Mouse (Mus musculus) small intestine, adult 2 months (tissue): ENCODE data around the gene Tex36. TPM values are rescaled to one million over a fixed set of nuclear protein-coding genes. Genes with fewer than 3 reads are reported as not detected.

ENCODE experiments used
- H3K27ac ChIP-seq: fragments of 200-500 bp; 2 replicates; pipeline ENCODE4 v1.5.1; 2012; ENCODE audit warnings: low read depth, low read length, control low read depth, inconsistent platforms; ENCODE audit not compliant: insufficient read depth
- H3K27me3 ChIP-seq: fragments of 200-500 bp; 2 replicates; pipeline ENCODE4 v1.6.1; 2012; ENCODE audit warnings: mild to moderate bottlenecking, moderate library complexity, low read length, inconsistent platforms; ENCODE audit not compliant: control insufficient read depth, insufficient read depth
- H3K36me3 ChIP-seq: fragments of 200-500 bp; 2 replicates; pipeline ENCODE4 v1.6.1; 2012; ENCODE audit warnings: mild to moderate bottlenecking, low read length, control low read depth, inconsistent platforms; ENCODE audit not compliant: control insufficient read depth, insufficient read depth
- H3K4me1 ChIP-seq: fragments of 200-500 bp; 2 replicates; pipeline ENCODE4 v1.6.1; 2012; ENCODE audit warnings: low read length, inconsistent platforms, mixed read lengths; ENCODE audit not compliant: control insufficient read depth, insufficient read depth, insufficient read length
- H3K4me3 ChIP-seq: fragments of 200-500 bp; 2 replicates; pipeline ENCODE4 v1.5.1; 2012; ENCODE audit warnings: low read depth, mild to moderate bottlenecking, control low read depth, inconsistent platforms, low read length, moderate library complexity
- CTCF ChIP-seq: fragments of 200-500 bp; IDR thresholded peaks from 2 replicates; pipeline ENCODE4 v1.5.1; 2012; ENCODE audit warnings: low read depth, mild to moderate bottlenecking, control low read depth, inconsistent platforms, low read length, moderate library complexity, mixed read lengths; ENCODE audit not compliant: insufficient replicate concordance, insufficient read length; ENCODE audit errors: extremely low read depth
- POLR2A ChIP-seq: fragments of 200-500 bp; IDR thresholded peaks from 2 replicates; pipeline ENCODE4 v1.6.1; 2012; ENCODE audit warnings: low read depth, mild to moderate bottlenecking, control low read depth, inconsistent platforms, low read length, moderate library complexity
- WGBS: fragments of 180-500 bp; shearing (Covaris S2); methylation state at CpG from one replicate; pipeline ENCODE4 v1.1.7; 2018; 5-methylcytosine and 5-hydroxymethylcytosine counted together
- polyA plus RNA-seq: library from polyadenylated mRNA; depleted of rRNA; stranded (reverse); fragments of >200 nt; gene quantifications from 2 replicates; pipeline ENCODE4 v1.2.3, GENCODE M21; 2012; rRNA removed

Tex36 gene
- polyA plus RNA-seq, 1 experiment: not detected

DNA sequence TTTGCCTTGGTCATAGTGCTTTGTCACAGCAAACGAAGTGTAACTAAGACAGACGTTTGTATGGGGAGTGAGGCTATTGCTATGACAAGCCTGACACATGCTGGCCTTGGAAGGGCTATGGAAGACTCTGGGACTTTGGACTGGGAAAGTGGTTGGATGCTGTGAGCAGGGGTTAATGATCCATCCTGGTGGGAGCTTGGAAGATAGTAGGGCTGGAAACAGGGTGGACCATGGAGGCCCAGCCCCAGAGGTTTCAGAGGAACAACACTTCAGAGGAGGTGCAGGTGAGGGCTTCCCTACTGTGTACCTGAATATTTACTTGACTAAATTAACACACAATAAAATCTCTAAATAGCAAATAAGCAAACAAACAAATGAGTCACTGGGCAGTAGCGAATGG lies 56.3 kb downstream of the Tex36 start:
- no peaks in the 10 kb centered on the region for H3K4me1 ChIP-seq
- no peak overlapping the region for H3K4me3 ChIP-seq
- H3K36me3 ChIP-seq: no peaks in the 10 kb centered on the region
- TF ChIP-seq POLR2A (no peak), CTCF (no peak)
- WGBS: 84% methylated on average over 3 of the region's 3 CpGs
- no peak overlapping the region for H3K27ac ChIP-seq
- no peaks in the 10 kb centered on the region for H3K27me3 ChIP-seq

- H3K27ac ChIP-seq: no peak overlapping the region
- no peaks in the 10 kb centered on the region for H3K27me3 ChIP-seq
- H3K4me3 ChIP-seq: no peak overlapping the region
- H3K4me1 ChIP-seq: no peaks in the 10 kb centered on the region
- no peaks in the 10 kb centered on the region for H3K36me3 ChIP-seq
- WGBS: 54% methylated on average over 2 of the region's 2 CpGs
- TF ChIP-seq POLR2A (no peak), CTCF (no peak)
These were observed 57.0 kb downstream of the Tex36 start for GRCm38 (mm10) chr7:133544966-133545365.

- 65% methylated on average over 4 of the region's 4 CpGs for WGBS
- TF ChIP-seq CTCF: no peak
- TF ChIP-seq POLR2A: no peak
- H3K4me1 ChIP-seq: no peaks in the 10 kb centered on the region
- no peak overlapping the region for H3K4me3 ChIP-seq
- no peak overlapping the region for H3K27ac ChIP-seq
- H3K27me3 ChIP-seq: no peaks in the 10 kb centered on the region
- H3K36me3 ChIP-seq: no peaks in the 10 kb centered on the region
These were observed 58.8 kb downstream of the Tex36 start for GRCm38 (mm10) chr7:133543131-133543530.

- Histone ChIP-seq H3K4me3 (no peak overlapping the region), H3K27me3 (no peaks in the 10 kb centered on the region), H3K4me1 (no peaks in the 10 kb centered on the region), H3K27ac (no peak overlapping the region), H3K36me3 (no peaks in the 10 kb centered on the region)
- WGBS: 38% methylated on average over 4 of the region's 4 CpGs
- no peak for TF ChIP-seq CTCF
- TF ChIP-seq POLR2A: no peak
These were observed 64.6 kb downstream of the Tex36 start for GRCm38 (mm10) chr7:133537366-133537765.

Other genes with a start within 250 kb of the Tex36 start
- 2.5 and 5.5 TPM in 2 replicates for gene Edrf1, start 35.4 kb upstream of the Tex36 start, polyA plus RNA-seq
- gene Mmp21, start 77.9 kb upstream of the Tex36 start, polyA plus RNA-seq: not detected in 2 replicates
- 5.6 and 7.9 TPM in 2 replicates for gene Bccip, start 107.2 kb upstream of the Tex36 start, polyA plus RNA-seq
- gene Uros, start 107.9 kb upstream of the Tex36 start, polyA plus RNA-seq: 6.0 and 6.7 TPM in 2 replicates
- 0.18 TPM in 1 of 2 replicates, not detected in the other for gene Fank1, start 174.7 kb upstream of the Tex36 start, polyA plus RNA-seq
- gene Dhx32, start 180.6 kb upstream of the Tex36 start, polyA plus RNA-seq: 16.0 and 29.8 TPM in 2 replicates